Mouse (Mus musculus) midbrain, embryonic 11.5 days (tissue): Measurements from ENCODE around the gene Arhgap10. TPM values are rescaled to one million over a fixed set of nuclear protein-coding genes. Genes with fewer than 3 reads are reported as not detected.

ENCODE experiments used
- ATAC-seq: fragments of 200-750 bp; cut with Nextera tagmentation; 2 replicates; pipeline ENCODE4 v1.8.0; 2017; ENCODE audit warnings: moderate TSS enrichment, moderate library complexity; ENCODE audit not compliant: low FRiP score
- DNase-seq: peaks from one replicate; pipeline ENCODE4 v3.0.0; 2015; ENCODE audit warnings: low spot score; ENCODE audit errors: missing footprints
- H3K27ac ChIP-seq: fragments of 300-500 bp; sonication (generic); 2 replicates; pipeline ENCODE4 v1.5.1; 2014; ENCODE audit warnings: low read depth, low read length
- H3K27me3 ChIP-seq: fragments of 300-500 bp; sonication (generic); 2 replicates; pipeline ENCODE4 v1.6.1; 2014; ENCODE audit warnings: mild to moderate bottlenecking, low read length, moderate library complexity, mixed read lengths; ENCODE audit not compliant: control insufficient read depth, insufficient read depth
- H3K36me3 ChIP-seq: fragments of 300-500 bp; sonication (generic); 2 replicates; pipeline ENCODE4 v1.6.1; 2014; ENCODE audit warnings: mild to moderate bottlenecking, low read length, moderate library complexity, mixed read lengths; ENCODE audit not compliant: control insufficient read depth, insufficient read depth
- H3K4me1 ChIP-seq: fragments of 300-500 bp; sonication (generic); 2 replicates; pipeline ENCODE4 v1.6.1; 2014; ENCODE audit warnings: low read length; ENCODE audit not compliant: control insufficient read depth, insufficient read depth
- H3K4me2 ChIP-seq: fragments of 300-500 bp; sonication (generic); 2 replicates; pipeline ENCODE4 v1.6.1; 2014; ENCODE audit warnings: mild to moderate bottlenecking, moderate library complexity
- H3K4me3 ChIP-seq: fragments of 300-500 bp; sonication (generic); 2 replicates; pipeline ENCODE4 v1.5.1; 2014; ENCODE audit warnings: low read depth, low read length
- H3K9ac ChIP-seq: fragments of 300-500 bp; sonication (generic); 2 replicates; pipeline ENCODE4 v1.6.1; 2014; ENCODE audit warnings: low read length
- H3K9me3 ChIP-seq: fragments of 300-500 bp; sonication (generic); 2 replicates; pipeline ENCODE4 v1.6.1; 2016; ENCODE audit warnings: low read length; ENCODE audit not compliant: control insufficient read depth
- WGBS: fragments of 180-500 bp; shearing (Covaris S2); extraction: QIAGEN DNeasy Blood & Tissue Kit; methylation state at CpG from one replicate; pipeline ENCODE4 v1.1.7; 2014; 5-methylcytosine and 5-hydroxymethylcytosine counted together
- polyA plus RNA-seq: library from polyadenylated mRNA; unstranded; fragments of >200 nt; fragmentation: Nextera tagmentation; extraction: Ambion mirVana; gene quantifications from 2 replicates; pipeline ENCODE4 v1.2.1, GENCODE M21; 2014

The Arhgap10 gene
- polyA plus RNA-seq, 1 experiment from 2014 or later = 12.1 TPM

DNA sequence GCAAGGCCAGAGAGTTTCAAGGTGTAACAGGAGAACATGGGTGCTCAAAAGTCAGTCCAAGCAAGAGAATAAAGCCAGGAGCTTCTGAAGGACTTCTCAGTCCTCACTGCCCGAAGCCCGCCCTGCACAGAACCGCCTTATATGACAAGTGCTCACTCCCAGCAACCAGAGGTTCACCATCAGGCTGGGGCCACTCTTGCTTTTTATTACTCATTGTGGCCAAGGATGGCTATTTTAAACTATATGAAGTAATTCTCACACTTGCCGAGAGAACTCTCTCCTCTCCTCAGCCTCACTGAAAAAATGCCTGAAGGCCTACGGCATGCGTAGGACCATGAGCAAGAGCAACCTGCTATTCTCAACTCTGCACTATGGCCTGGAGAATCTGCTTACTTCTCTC, 133.7 kb downstream of the Arhgap10 start:
- H3K27me3 ChIP-seq = no peaks in the 10 kb centered on the region
- H3K9ac ChIP-seq = no peak overlapping the region
- no peak overlapping the region for H3K27ac ChIP-seq
- H3K36me3 ChIP-seq = no peaks in the 10 kb centered on the region
- H3K4me2 ChIP-seq = no peak overlapping the region
- H3K9me3 ChIP-seq = no peaks in the 10 kb centered on the region
- WGBS = 93% methylated on average over 6 of the region's 6 CpGs
- H3K4me1 ChIP-seq = no peaks in the 10 kb centered on the region
- ATAC-seq (no peak), DNase-seq (no peak)
- no peak overlapping the region for H3K4me3 ChIP-seq

- Histone ChIP-seq H3K27me3 (no peaks in the 10 kb centered on the region), H3K4me2 (no peak overlapping the region), H3K9ac (no peak overlapping the region), H3K4me1 (no peaks in the 10 kb centered on the region), H3K4me3 (no peak overlapping the region), H3K9me3 (no peaks in the 10 kb centered on the region), H3K27ac (no peak overlapping the region), H3K36me3 (no peaks in the 10 kb centered on the region)
- DNase-seq = no peak
- 90% methylated on average over 8 of the region's 8 CpGs for WGBS
- no peak for ATAC-seq
Measured at GRCm38 (mm10) chr8:77383671-77384070, 134.1 kb downstream of the Arhgap10 start.

DNA sequence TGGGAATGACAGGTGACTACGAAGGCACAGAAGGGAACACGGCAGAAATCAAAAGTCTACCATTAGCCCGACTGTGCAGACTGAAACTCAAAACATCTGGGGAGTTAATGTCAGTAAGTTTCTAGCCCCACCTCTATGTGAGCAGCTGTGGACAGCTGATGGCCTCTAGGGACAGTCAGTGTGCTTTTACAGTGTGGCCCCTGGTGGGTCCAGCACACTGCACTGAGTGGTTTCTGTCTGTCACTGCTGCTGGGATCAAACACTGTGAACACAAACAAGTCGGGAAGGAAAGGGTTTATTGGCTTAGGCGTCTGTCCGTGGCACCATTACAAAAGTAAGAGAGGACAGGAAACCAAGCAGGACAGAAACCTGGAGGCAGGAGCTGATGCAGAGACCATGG, 136.9 kb downstream of the Arhgap10 start:
- Histone ChIP-seq H3K27ac (no peak overlapping the region), H3K4me3 (no peak overlapping the region), H3K4me1 (no peaks in the 10 kb centered on the region), H3K36me3 (no peaks in the 10 kb centered on the region), H3K27me3 (no peaks in the 10 kb centered on the region), H3K9me3 (no peaks in the 10 kb centered on the region), H3K4me2 (no peak overlapping the region), H3K9ac (no peak overlapping the region)
- 72% methylated on average over 6 of the region's 6 CpGs for WGBS
- DNase-seq (no peak), ATAC-seq (no peak)

DNA sequence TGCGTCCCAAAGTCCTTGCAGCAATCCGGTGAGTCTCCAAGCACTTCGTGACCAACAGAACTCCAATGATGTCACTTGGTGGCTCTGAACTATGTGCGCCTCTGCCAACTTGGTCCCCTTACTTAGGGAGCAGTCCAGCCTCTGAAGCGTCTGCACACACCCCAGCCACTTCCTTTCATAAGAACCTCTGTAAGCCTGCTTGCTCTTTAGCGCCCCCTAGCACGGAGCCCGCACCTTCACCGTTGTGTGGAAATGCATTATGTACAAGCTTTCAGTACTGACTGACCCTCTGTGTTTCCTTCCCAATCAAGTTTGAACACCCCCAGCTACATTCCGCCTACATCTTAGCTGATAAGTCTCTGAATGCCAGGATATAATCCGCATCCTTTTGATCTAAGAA, 138.5 kb downstream of the Arhgap10 start:
- no peak overlapping the region for H3K27ac ChIP-seq

DNA sequence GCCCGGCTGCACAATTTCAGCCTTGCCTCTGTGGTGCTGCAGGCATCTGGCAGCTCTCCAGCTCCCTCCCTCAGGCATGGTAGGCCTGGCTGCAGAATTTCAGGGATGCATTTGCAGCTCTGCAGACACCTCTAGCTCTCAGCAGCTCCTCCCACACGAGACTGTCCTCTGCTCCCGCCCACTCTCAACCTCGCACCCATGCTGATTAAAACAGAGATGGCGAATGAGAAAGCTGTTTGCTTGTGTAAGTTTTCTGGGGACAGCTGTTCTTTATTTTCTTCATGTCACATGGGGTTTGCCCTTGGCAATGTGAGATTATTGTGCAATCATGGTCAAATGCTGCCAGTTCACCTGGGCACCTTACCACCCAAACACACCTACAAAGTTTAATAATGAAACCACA, 141.3 kb downstream of the Arhgap10 start:
- DNase-seq = no peak
- whole genome bisulfite sequencing = 43% methylated on average over 5 of the region's 5 CpGs
- Histone ChIP-seq H3K36me3 (no peaks in the 10 kb centered on the region), H3K9ac (no peak overlapping the region), H3K9me3 (no peaks in the 10 kb centered on the region), H3K4me2 (no peak overlapping the region), H3K4me1 (no peaks in the 10 kb centered on the region), H3K27me3 (no peaks in the 10 kb centered on the region), H3K4me3 (no peak overlapping the region), H3K27ac (no peak overlapping the region)
- ATAC-seq = no peak

More for the DNA sequence above, 138.5 kb downstream of the Arhgap10 start:
- Histone ChIP-seq H3K9me3 (no peaks in the 10 kb centered on the region), H3K4me3 (no peak overlapping the region), H3K4me2 (no peak overlapping the region), H3K9ac (no peak overlapping the region), H3K36me3 (no peaks in the 10 kb centered on the region), H3K4me1 (no peaks in the 10 kb centered on the region), H3K27me3 (no peaks in the 10 kb centered on the region)
- ATAC-seq (peak; percentile 57; the same call in 1 of the 2 replicates), DNase-seq (peak; percentile 88)
- 54% methylated on average over 11 of the region's 11 CpGs for WGBS

GRCm38 (mm10) chr8:77375999-77376398, 141.8 kb downstream of the Arhgap10 start:
- H3K4me3 ChIP-seq = no peak overlapping the region
- H3K9ac ChIP-seq = no peak overlapping the region
- H3K27me3 ChIP-seq = no peaks in the 10 kb centered on the region
- H3K4me1 ChIP-seq = no peaks in the 10 kb centered on the region
- no peak overlapping the region for H3K27ac ChIP-seq
- no peak for ATAC-seq
- no peaks in the 10 kb centered on the region for H3K36me3 ChIP-seq
- no peak overlapping the region for H3K4me2 ChIP-seq
- DNase-seq = no peak
- 92% methylated on average over 2 of the region's 2 CpGs for WGBS
- H3K9me3 ChIP-seq = no peaks in the 10 kb centered on the region

GRCm38 (mm10) chr8:77371006-77371405, 146.7 kb downstream of the Arhgap10 start:
- DNase-seq (no peak), ATAC-seq (no peak)
- H3K9me3 ChIP-seq = no peaks in the 10 kb centered on the region
- H3K4me3 ChIP-seq = no peak overlapping the region
- H3K27me3 ChIP-seq = no peaks in the 10 kb centered on the region
- no peaks in the 10 kb centered on the region for H3K36me3 ChIP-seq
- H3K4me1 ChIP-seq = no peaks in the 10 kb centered on the region
- H3K27ac ChIP-seq = no peak overlapping the region
- no peak overlapping the region for H3K4me2 ChIP-seq
- WGBS = 92% methylated on average over 6 of the region's 6 CpGs
- H3K9ac ChIP-seq = no peak overlapping the region

DNA sequence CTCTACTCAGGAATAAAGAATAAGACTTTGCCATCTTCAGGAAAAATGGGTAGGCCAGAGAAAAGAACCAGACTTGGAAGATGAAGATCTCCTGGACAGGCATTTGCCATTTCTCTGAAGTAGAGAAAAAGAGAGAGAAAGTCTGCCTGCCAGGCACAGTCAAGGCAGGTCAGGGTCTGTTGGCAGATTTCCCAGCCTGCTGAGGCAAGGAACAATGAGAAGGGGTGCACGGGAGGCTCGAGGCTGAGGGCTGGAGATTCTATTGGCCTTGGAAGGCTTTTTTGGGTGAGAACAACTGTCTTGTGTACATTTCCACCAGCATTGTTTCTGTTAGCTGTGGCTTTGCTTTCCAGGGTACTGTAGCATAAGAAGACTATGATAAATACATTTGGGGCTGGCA, 147.4 kb downstream of the Arhgap10 start:
- Histone ChIP-seq H3K9me3 (no peaks in the 10 kb centered on the region), H3K27me3 (no peaks in the 10 kb centered on the region), H3K4me1 (no peaks in the 10 kb centered on the region), H3K4me3 (no peak overlapping the region), H3K27ac (no peak overlapping the region), H3K9ac (no peak overlapping the region), H3K4me2 (no peak overlapping the region), H3K36me3 (no peaks in the 10 kb centered on the region)
- 39% methylated on average over 2 of the region's 2 CpGs for WGBS
- ATAC-seq = no peak
- DNase-seq = no peak

GRCm38 (mm10) chr8:77369671-77370070, 148.1 kb downstream of the Arhgap10 start:
- H3K9ac ChIP-seq = no peak overlapping the region
- H3K4me2 ChIP-seq = no peak overlapping the region
- no peak overlapping the region for H3K27ac ChIP-seq
- H3K27me3 ChIP-seq = no peaks in the 10 kb centered on the region
- H3K4me1 ChIP-seq = no peaks in the 10 kb centered on the region
- ATAC-seq (no peak), DNase-seq (no peak)
- 86% methylated on average over 7 of the region's 7 CpGs for WGBS
- H3K9me3 ChIP-seq = no peaks in the 10 kb centered on the region
- no peaks in the 10 kb centered on the region for H3K36me3 ChIP-seq
- H3K4me3 ChIP-seq = no peak overlapping the region

GRCm38 (mm10) chr8:77367091-77367490, 150.7 kb downstream of the Arhgap10 start:
- no peak overlapping the region for H3K4me2 ChIP-seq
- no peaks in the 10 kb centered on the region for H3K27me3 ChIP-seq
- DNase-seq = no peak
- H3K9me3 ChIP-seq = no peaks in the 10 kb centered on the region
- H3K27ac ChIP-seq = no peak overlapping the region
- WGBS = 50% methylated on average over 3 of the region's 3 CpGs
- 0 out of 2 replicates have a peak, but pooled peaks have one; percentile 30 for ATAC-seq
- H3K36me3 ChIP-seq = no peaks in the 10 kb centered on the region
- no peak overlapping the region for H3K4me3 ChIP-seq
- H3K9ac ChIP-seq = no peak overlapping the region
- no peaks in the 10 kb centered on the region for H3K4me1 ChIP-seq
